Mouse (Mus musculus): ENCODE results near the gene Aldh1a3.

DNA sequence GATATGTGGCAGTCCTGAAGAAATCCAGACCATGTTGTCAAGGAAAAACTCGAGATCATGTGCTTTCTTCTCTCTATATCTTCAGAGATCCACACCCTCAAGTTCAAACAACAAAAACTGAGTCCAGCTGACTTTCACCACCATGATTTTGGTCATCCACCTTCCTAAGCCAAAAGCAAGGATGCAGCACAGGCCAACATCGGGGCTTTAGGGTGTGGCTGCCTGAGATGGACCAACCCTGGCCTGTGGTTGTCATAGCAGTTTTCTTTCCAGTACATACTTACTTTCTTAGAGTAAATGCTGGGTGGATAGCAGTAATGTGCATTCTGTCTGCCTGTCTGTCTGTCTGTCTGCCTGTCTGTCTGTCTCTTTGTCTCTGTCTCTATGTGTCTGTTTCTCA lies 61.9 kb downstream of the Aldh1a3 start:
- TF ChIP-seq CTCF (IDR thresholded peaks at IDR 0.05; ENCODE audit: borderline replicate concordance, control insufficient read depth, extremely low read depth, insufficient read depth, low read length, poor library complexity) (no peak), POLR2A (IDR thresholded peaks at IDR 0.05; ENCODE audit: control insufficient read depth, extremely low read depth, insufficient read depth, low read length, poor library complexity) (no peak)
